Mouse (Mus musculus) embryonic facial prominence, embryonic 15.5 days (tissue): ENCODE measurements around the gene 4930435E12Rik. TPM values are rescaled to one million over a fixed set of nuclear protein-coding genes. Genes with fewer than 3 reads are reported as not detected.
"Not testable (repeated sequence)": the region's sequence is repeated elsewhere in the genome, so short reads cannot be mapped to it uniquely, and the experiment has no call there.

Source experiments
- ATAC-seq: fragments of 200-750 bp; cut with Nextera tagmentation; 2 replicates; pipeline ENCODE4 v1.8.0; 2017; ENCODE audit warnings: low read depth, moderate TSS enrichment; ENCODE audit not compliant: insufficient number of reproducible peaks, low FRiP score, low TSS enrichment
- H3K27ac ChIP-seq: fragments of 300-500 bp; sonication (generic); replicated peaks from 2 replicates; pipeline ENCODE4 v1.5.1; 2015; ENCODE audit warnings: mild to moderate bottlenecking, inconsistent platforms
- H3K27me3 ChIP-seq: fragments of 300-500 bp; sonication (generic); 2 replicates; pipeline ENCODE4 v1.6.1; 2015; ENCODE audit warnings: inconsistent platforms
- H3K36me3 ChIP-seq: fragments of 300-500 bp; sonication (generic); 2 replicates; pipeline ENCODE4 v1.6.1; 2015; ENCODE audit warnings: mild to moderate bottlenecking, inconsistent platforms
- H3K4me1 ChIP-seq: fragments of 300-500 bp; sonication (generic); 2 replicates; pipeline ENCODE4 v1.6.1; 2015; ENCODE audit warnings: inconsistent platforms
- H3K4me2 ChIP-seq: fragments of 300-500 bp; sonication (generic); replicated peaks from 2 replicates; pipeline ENCODE4 v1.6.1; 2015; ENCODE audit warnings: mild to moderate bottlenecking, inconsistent platforms
- H3K4me3 ChIP-seq: fragments of 300-500 bp; sonication (generic); replicated peaks from 2 replicates; pipeline ENCODE4 v1.5.1; 2015; ENCODE audit warnings: mild to moderate bottlenecking, inconsistent platforms
- H3K9ac ChIP-seq: fragments of 300-500 bp; sonication (generic); 2 replicates; pipeline ENCODE4 v1.6.1; 2015; ENCODE audit warnings: inconsistent platforms
- H3K9me3 ChIP-seq: fragments of 300-500 bp; sonication (generic); replicated peaks from 2 replicates; pipeline ENCODE4 v1.6.1; 2016; ENCODE audit warnings: inconsistent platforms
- WGBS: fragments of 180-500 bp; shearing (Covaris S2); methylation state at CpG from one replicate; pipeline ENCODE4 v1.1.7; 2015; 5-methylcytosine and 5-hydroxymethylcytosine counted together
- polyA plus RNA-seq: library from polyadenylated mRNA; unstranded; fragments of >200 nt; fragmentation: Nextera tagmentation; extraction: Ambion mirVana; gene quantifications from 2 replicates; pipeline ENCODE4 v1.2.1, GENCODE M21; 2015

The 4930435E12Rik gene
- not detected in 2 replicates for polyA plus RNA-seq

GRCm38 (mm10) chr16:38828649-38829048, at the start of gene 4930435E12Rik:
Gene 4930435E12Rik, minus strand, starts transcription at chr16:38828749.
- H3K4me2 ChIP-seq: no peak within 1 kb of the TSS
- no peak within 1 kb of the TSS for H3K27ac ChIP-seq
- no peaks in the 10 kb centered on the region for H3K9me3 ChIP-seq
- no peaks in the 10 kb centered on the region for H3K27me3 ChIP-seq
- ATAC-seq: no peak
- H3K9ac ChIP-seq: no peak within 1 kb of the TSS
- no peaks in the 10 kb centered on the region for H3K4me1 ChIP-seq
- WGBS: 82% methylated on average over 3 of the region's 3 CpGs
- no peaks in the 10 kb centered on the region for H3K36me3 ChIP-seq
- H3K4me3 ChIP-seq: no peak within 1 kb of the TSS

DNA sequence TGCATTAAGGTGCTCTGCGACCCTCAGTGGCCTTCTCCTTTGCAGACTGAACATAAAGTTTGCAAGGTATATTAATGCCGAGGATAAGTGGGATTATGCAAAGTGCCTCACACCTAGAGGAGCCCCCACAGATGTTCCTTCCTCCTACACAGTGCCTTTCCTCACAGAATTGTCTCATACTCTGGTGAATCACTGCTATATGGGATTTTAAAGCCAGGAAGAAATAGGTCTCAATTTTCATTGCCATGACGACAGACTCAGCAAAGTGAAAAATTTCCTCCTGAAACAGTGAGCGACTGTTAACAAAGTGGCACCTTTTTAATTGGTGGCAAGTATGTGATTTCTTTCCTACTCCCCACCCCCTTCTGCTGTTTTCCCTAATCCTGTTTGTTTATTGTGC, 45.9 kb upstream of the 4930435E12Rik start:
- Histone ChIP-seq H3K9me3 (no peaks in the 10 kb centered on the region), H3K36me3 (no peaks in the 10 kb centered on the region), H3K27ac (no peak overlapping the region), H3K4me3 (no peak overlapping the region), H3K4me2 (no peak overlapping the region), H3K9ac (no peak overlapping the region), H3K27me3 (no peaks in the 10 kb centered on the region), H3K4me1 (no peaks in the 10 kb centered on the region)
- ATAC-seq: no peak
- 49% methylated on average over 4 of the region's 4 CpGs for WGBS

- no peak overlapping the region for H3K27ac ChIP-seq
- H3K4me1 ChIP-seq: no peaks in the 10 kb centered on the region
- ATAC-seq: no peak
- H3K9ac ChIP-seq: no peak overlapping the region
- H3K4me2 ChIP-seq: no peak overlapping the region
- no peaks in the 10 kb centered on the region for H3K36me3 ChIP-seq
- no peaks in the 10 kb centered on the region for H3K9me3 ChIP-seq
- 81% methylated on average over 4 of the region's 4 CpGs for WGBS
- H3K27me3 ChIP-seq: no peaks in the 10 kb centered on the region
- no peak overlapping the region for H3K4me3 ChIP-seq
Observed at GRCm38 (mm10) chr16:38873231-38873630, 44.7 kb upstream of the 4930435E12Rik start.

GRCm38 (mm10) chr16:38864358-38864757, 35.8 kb upstream of the 4930435E12Rik start:
- Histone ChIP-seq H3K4me2 (no peak overlapping the region), H3K27me3 (no peaks in the 10 kb centered on the region), H3K36me3 (no peaks in the 10 kb centered on the region), H3K4me3 (no peak overlapping the region), H3K9me3 (no peaks in the 10 kb centered on the region), H3K27ac (no peak overlapping the region), H3K9ac (no peak overlapping the region), H3K4me1 (no peaks in the 10 kb centered on the region)
- no peak for ATAC-seq
- 67% methylated on average over 5 of the region's 5 CpGs for WGBS

DNA sequence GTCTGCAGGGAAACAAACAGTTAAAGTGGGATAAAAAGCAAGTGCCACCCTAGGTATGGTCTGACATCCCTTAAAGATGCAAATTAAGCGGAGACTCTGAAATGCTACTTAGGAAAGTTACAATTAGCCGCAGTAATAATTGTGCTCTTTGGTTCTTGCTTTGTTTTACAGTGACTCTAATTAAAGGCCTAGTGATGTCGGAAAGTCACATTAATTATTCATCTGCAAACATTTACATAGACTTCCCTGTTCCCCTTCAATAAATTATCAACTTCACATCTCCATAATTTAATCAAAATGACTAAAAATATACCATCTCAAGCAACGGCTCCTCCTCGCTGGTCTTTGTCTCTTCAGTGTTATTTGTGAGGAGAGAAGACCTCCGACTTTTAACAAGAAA, 32.0 kb upstream of the 4930435E12Rik start:
- Histone ChIP-seq H3K9ac (no peak overlapping the region), H3K9me3 (no peaks in the 10 kb centered on the region), H3K4me3 (no peak overlapping the region), H3K36me3 (no peaks in the 10 kb centered on the region), H3K27ac (no peak overlapping the region), H3K4me1 (no peaks in the 10 kb centered on the region), H3K27me3 (no peaks in the 10 kb centered on the region; the same call in 1 of the 2 replicates), H3K4me2 (no peak overlapping the region)
- no peak for ATAC-seq
- WGBS: 65% methylated on average over 6 of the region's 6 CpGs

GRCm38 (mm10) chr16:38858120-38858749, 29.7 kb upstream of the 4930435E12Rik start:
- Histone ChIP-seq H3K4me2 (no peak overlapping the region), H3K27me3 (no peaks in the 10 kb centered on the region; the same call in 1 of the 2 replicates), H3K4me1 (no peaks in the 10 kb centered on the region), H3K36me3 (no peaks in the 10 kb centered on the region), H3K9ac (no peak overlapping the region), H3K9me3 (no peaks in the 10 kb centered on the region), H3K27ac (no peak overlapping the region), H3K4me3 (no peak overlapping the region)
- 26% methylated on average over 8 of the region's 8 CpGs for WGBS
- ATAC-seq: no peak

DNA sequence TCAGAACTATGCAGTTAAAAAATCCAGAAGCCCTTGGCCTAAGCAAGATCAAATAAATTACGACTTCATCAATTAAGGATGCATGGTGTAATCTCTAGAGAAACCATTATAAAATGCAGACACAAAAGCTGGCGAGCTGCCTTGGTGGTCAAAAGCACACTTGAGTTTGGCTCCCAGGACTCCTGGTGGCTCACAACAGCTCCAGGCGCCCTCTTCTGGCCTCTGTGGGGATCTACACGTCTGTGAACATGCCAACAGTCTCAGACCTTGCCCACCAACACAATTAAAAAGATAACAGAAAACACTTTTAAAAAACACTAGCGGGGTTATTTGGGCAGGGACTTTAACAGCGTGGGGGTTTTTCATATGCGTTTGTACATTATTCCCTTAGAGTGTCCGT, 16.0 kb downstream of the 4930435E12Rik start:
- Histone ChIP-seq H3K4me1 (peaks cover 9% of the 10 kb centered on the region; the same call in 1 of the 2 replicates), H3K4me2 (no peak overlapping the region), H3K27me3 (no peaks in the 10 kb centered on the region), H3K9ac (no peak overlapping the region), H3K27ac (no peak overlapping the region), H3K9me3 (no peaks in the 10 kb centered on the region), H3K36me3 (no peaks in the 10 kb centered on the region), H3K4me3 (no peak overlapping the region)
- WGBS: 34% methylated on average over 8 of the region's 8 CpGs
- no peak for ATAC-seq

- Histone ChIP-seq H3K4me2 (no peak overlapping the region), H3K9ac (no peak overlapping the region), H3K4me3 (no peak overlapping the region), H3K36me3 (no peaks in the 10 kb centered on the region), H3K9me3 (no peaks in the 10 kb centered on the region), H3K4me1 (no peaks in the 10 kb centered on the region), H3K27me3 (no peaks in the 10 kb centered on the region), H3K27ac (no peak overlapping the region)
- no peak for ATAC-seq
- WGBS: 80% methylated on average over 5 of the region's 5 CpGs
Observed at GRCm38 (mm10) chr16:38810196-38810595, 18.4 kb downstream of the 4930435E12Rik start.

- not testable (repeated sequence) for H3K4me3 ChIP-seq, H3K27me3 ChIP-seq, H3K9me3 ChIP-seq, H3K9ac ChIP-seq, H3K36me3 ChIP-seq, H3K27ac ChIP-seq, H3K4me1 ChIP-seq, H3K4me2 ChIP-seq, ATAC-seq
- WGBS: 76% methylated on average over 5 of the region's 5 CpGs
Observed at GRCm38 (mm10) chr16:38807796-38808195, 20.8 kb downstream of the 4930435E12Rik start.

DNA sequence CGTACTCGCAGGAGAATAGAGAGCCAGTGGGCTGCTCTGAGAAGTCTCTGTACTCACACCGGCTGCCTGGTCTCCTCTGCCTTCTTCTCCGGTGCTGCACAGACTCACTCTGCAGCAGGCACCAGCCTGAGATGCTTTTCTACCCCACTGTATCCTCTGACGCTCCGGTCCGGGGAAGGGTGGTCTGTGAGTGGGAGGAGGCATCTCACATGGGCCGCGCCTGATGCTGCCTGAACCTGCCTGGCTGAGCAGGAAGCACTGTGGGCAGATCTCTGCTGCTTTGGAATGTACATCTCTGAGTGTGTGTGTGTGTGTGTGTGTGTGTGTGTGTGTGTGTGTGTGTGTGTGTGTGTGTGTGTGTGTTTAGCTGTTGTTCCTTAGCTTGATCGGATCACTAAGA, 28.5 kb downstream of the 4930435E12Rik start, which contains the start of gene Upk1b:
Upk1b (minus strand) TSS at position 238 of the 400 bp plus-strand sequence.
- Histone ChIP-seq H3K27ac (no peak within 1 kb of the TSS), H3K4me3 (no peak within 1 kb of the TSS), H3K9me3 (no peaks in the 10 kb centered on the region), H3K9ac (no peak within 1 kb of the TSS), H3K36me3 (no peaks in the 10 kb centered on the region), H3K4me2 (no peak within 1 kb of the TSS), H3K4me1 (0 out of 2 replicates have a peak, but pooled peaks cover 3% of the 10 kb centered on the region), H3K27me3 (no peaks in the 10 kb centered on the region)
- WGBS: 18% methylated on average over 10 of the region's 10 CpGs
- no peak; the same call in 1 of the 2 replicates for ATAC-seq

GRCm38 (mm10) chr16:38798957-38799450, 29.5 kb downstream of the 4930435E12Rik start:
- Histone ChIP-seq H3K27ac (no peak overlapping the region), H3K9me3 (no peaks in the 10 kb centered on the region), H3K4me1 (0 out of 2 replicates have a peak, but pooled peaks cover 3% of the 10 kb centered on the region), H3K36me3 (no peaks in the 10 kb centered on the region), H3K27me3 (no peaks in the 10 kb centered on the region), H3K4me2 (no peak overlapping the region), H3K4me3 (no peak overlapping the region), H3K9ac (no peak overlapping the region)
- WGBS: 77% methylated on average over 3 of the region's 3 CpGs
- ATAC-seq: no peak

GRCm38 (mm10) chr16:38793120-38793519, 35.4 kb downstream of the 4930435E12Rik start:
- no peaks in the 10 kb centered on the region for H3K27me3 ChIP-seq
- no peaks in the 10 kb centered on the region for H3K36me3 ChIP-seq
- H3K27ac ChIP-seq: no peak overlapping the region
- no peak overlapping the region for H3K4me3 ChIP-seq
- 24% methylated on average over 6 of the region's 6 CpGs for WGBS
- H3K4me1 ChIP-seq: no peaks in the 10 kb centered on the region
- ATAC-seq: no peak
- no peak overlapping the region for H3K4me2 ChIP-seq
- H3K9me3 ChIP-seq: no peaks in the 10 kb centered on the region
- H3K9ac ChIP-seq: no peak overlapping the region
